Mouse (Mus musculus) spleen, postnatal 10 days (tissue): ENCODE data around the gene Padi2.

Source experiments
- DNase-seq, 2 experiments: peaks; one replicate each; pipeline ENCODE4 v3.0.0; 2021 to 2022; ENCODE audit warnings: low spot score in 2 of 2

The Padi2 gene

DNA sequence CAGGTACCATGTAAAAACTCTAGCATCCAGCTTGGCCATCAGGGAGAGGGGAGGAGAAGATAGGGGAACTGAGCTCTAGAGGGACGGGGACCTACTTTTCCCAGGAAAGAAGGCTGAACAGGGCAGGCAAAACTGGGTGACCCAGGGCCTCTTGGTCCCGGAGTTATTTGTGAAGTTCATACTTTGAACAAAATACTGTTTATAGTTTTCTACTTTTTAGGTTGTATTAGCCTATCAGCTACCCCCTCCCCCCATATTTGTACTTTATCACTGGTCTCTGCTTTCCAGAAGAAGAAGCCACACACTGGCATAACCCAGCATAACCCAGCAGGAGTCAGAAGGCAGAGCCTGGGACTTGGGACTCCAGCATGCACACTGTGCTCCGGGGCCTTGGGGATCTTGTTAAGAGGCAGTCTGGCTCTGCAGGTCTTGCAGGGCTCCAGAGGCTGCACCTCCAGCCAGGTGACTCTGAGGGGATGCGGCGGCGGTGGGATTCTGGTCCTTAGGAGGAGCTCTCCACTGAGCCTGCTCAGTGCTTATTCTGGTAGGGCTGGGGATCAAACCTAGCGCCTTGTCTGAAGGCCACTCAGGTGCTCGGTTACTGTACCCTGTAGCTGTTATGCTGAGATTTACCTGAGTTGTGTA is 25.0 kb upstream of the Padi2 start:
- peak in 1 of 2 experiments; percentile 11 for DNase-seq

DNA sequence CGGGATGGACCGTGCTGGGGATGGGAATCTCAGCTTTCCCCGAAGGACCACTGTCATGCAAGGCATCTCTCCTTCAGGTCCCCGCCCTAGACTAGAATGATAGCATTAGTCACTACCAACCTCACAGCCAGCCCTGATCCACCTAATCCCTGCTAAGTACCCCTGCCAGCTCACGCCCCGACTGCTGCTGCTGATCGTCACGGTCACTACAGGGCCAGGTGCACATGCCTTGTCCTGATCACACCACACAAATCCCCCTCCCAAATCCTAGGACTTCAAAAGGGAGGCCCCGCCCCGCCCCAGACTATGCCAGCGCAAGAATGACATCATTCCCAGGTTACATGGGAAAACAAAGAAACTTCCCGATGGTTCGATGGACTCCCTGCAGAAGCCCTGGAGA is 24.4 kb upstream of the Padi2 start:
- DNase-seq: peak in 1 of 2 experiments; percentile 10

DNA sequence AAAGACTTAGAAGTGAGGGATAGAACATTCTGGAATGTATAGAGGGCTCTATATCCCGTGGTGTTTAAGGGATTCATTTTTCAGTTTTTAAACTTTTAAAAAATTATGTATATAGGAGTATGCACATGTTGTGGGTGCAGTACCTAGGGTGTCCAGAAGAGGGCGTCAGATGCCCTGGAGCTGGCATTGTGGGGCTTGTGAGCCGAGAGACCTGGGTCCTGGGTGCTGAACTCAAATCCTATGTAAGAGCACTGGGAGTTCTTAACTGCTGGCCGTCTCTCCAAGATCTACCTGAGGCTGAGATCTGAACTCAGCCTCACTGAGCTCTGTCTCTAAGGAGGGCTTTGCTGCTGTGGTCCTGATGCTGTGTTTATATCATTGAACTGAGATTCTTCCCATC is 23.8 kb upstream of the Padi2 start:
- DNase-seq: peak in 1 of 2 experiments; percentile 16

GRCm38 (mm10) chr4:140882981-140883380 is 23.2 kb upstream of the Padi2 start:
- no peak for DNase-seq

DNA sequence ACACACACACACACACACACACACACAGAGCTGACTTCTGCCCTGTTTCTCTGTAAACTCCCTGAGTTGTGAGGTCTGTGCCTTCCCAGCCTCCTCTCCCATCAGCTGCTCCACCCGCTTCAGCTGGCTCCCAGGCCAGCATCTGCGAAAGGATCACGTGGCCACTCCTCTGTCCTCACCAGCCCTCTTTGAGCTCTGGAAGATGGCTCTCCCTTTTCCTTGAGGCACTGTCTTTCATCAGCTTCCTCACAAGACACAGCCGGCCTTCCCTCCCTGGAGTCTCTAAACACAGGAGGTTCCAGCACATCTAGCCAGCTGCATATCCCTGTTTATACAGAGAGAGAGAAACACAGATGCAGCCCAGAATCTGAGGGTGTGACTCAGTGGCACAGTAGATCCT is 22.3 kb upstream of the Padi2 start:
- peak; percentile 2 to 9 for DNase-seq

DNA sequence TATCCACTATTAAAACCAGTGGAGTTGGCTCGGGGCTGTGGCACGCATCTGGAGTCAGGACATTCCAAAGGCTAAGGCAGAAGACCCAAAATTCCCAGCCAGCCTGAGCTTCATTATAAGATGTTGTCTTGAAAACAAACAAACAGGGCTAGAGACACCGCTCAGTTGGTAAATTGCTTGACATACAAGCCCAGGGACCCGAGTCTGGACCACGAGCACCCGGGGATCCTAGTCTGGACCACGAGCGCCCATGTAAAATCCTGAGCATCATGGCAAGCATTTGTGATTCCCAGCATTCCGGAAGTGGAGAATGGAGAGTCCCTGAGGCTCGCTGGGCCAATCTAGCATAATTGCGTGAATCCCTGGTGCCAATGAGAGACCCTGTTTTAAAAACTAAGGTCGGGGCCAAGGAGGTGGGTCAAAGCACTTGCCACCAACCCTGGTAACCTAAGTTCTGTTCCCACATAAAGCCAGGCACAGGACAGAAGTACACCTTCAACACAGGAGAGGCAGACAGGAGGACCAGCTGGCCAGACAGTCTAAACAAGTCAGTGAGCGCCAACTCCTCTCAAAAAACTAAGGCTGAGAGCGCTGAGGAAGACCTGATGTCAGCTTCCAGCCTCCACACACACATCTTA is 14.5 kb upstream of the Padi2 start:
- peak in 1 of 2 experiments; percentile 8 for DNase-seq

DNA sequence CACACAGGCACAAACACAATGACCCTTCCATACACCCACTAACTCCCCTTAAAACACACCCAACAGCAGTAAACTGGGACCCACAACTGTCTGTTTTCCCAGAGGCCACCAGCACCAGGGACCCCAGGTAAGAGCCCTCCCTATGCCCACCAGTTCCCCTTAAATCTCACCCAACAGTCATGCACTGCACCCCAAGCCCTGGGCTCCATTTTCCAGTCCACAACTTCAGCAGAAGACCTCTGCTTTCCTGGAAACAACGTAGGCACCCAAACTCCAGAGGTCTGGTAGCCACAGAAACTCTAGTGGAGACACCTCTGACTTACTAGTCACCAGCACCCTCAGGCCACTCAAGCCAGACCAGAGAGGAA is 14.0 kb upstream of the Padi2 start:
- peak in 1 of 2 experiments; percentile 4 for DNase-seq

DNA sequence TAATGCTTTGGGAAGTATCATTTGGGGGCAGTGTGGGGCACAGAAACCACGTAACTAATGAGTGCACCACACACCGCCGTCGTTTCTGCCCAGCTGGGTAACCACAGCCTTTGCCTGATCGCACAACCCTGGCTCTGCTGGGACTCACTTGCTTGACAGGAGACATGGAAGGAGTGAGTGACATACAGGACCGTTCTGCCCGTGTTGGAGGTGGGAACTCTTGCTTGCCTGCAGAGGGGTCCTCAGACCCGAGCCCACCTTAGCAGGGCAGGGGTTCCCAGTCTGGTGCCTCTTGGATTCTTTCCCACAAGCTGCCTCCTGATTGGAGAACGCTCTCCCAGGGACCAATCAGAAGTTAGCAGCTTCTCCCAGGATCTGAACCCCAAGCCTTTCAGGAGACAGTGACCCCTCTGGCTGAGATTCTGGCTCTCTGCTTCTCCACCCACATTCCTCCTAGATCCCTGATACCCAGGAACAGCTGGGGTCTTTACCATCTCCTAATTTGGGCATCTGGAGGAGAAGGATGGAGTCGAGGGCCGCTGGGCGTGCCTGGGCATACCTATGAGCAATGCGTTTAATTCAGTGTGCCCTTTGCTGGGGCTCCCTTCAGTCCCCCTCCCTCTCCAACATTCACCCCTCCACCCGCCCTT is 1.2 kb upstream of the Padi2 start:
- peak in 1 of 2 experiments; percentile 45 for DNase-seq

DNA sequence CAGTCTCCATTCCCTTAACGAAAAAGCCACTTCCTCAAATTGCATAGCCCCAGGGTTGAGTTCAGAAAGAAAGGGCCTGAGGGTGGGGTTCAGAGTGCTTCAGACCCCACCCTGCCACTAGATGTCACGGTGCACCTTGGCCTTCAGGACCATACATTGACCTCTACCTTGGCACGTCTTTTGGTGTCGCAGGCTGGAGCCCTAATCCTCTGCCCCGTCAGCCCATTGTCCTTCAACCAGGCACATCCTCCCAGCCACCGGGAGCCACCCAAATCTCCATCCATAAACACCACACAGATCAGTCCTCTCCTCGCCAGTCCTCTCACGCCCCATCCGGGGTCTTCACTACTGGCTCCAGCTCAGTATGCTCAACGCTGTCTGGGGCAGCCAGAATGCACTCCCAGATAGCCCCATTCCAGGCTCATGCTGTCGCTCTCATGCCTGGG is 695 bp upstream of the Padi2 start:
- DNase-seq: peak in 1 of 2 experiments; percentile 53

GRCm38 (mm10) chr4:140906827-140907280 is 710 bp downstream of the Padi2 start:
- no peak for DNase-seq

DNA sequence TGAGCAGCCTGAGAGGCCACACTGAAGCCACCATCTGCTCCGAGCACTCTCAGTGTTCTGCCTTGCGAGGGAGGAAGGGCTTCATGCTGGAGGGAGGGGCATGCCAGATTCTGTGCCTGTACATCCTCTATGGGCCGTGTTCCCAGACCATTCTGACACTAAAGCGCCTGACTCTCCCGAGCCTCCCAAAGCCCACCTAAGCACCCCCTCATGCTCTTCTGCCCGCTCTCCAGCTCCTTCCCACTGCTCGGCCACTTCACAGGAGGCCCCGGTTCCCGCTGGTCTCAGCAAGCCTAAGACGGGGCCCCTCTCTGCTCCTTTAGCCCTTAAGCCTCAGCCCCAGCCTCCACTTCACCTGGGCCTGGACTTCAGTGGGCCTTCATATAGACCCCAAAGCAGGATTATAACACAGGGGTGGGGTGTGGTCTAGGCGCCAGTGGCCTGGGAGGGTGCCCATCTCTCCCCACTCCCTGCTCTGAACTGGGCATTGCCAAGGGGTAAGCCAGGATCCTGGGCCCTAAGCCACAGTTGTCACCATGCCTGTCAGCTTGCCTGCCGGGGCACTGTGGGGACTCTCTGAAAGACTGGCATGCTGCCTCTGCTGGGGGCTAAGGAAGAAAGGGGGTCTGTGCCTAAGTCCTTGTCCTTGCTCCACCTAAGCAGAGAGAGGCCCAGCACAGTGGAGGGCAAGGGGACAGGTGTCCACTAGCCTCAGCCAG is 1.3 kb downstream of the Padi2 start:
- peak in 1 of 2 experiments; percentile 16 for DNase-seq

GRCm38 (mm10) chr4:140908627-140909026 is 2.5 kb downstream of the Padi2 start:
- peak in 1 of 2 experiments; percentile 12 for DNase-seq

- DNase-seq: peak in 1 of 2 experiments; percentile 10
Measured at GRCm38 (mm10) chr4:140909536-140909935, 3.4 kb downstream of the Padi2 start.

DNA sequence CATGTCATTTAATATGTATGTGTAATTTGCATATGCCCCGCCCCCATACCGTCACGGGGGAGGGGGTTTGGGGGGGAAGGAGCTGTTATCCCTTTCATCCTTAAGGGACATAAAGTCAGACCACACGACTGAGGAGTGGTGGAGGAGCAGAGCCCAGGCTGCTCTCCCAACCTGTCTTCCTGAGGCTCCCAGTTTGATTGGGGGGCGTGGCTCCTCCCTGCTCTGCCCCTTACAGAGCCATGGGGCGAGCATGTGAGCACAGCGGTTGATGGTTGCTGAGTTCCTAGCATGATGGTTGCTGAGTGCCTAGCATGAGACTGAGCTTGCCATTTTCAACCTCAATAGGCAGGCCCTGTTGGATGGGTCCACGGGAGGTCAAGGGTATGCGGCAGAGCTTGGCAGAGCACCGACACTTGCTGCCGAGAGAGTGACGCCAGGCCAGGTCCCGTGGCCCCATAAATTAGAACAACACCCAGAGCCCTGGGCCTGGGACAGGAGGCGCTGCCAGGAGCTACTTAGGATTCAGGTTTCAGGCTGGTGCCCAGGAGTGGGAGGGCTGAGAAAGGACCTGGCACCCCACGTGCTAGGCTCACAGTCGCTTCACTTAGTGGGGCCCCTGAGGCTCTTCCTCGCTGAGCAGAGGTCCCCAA is 4.6 kb downstream of the Padi2 start:
- peak in 1 of 2 experiments; percentile 12 for DNase-seq

DNA sequence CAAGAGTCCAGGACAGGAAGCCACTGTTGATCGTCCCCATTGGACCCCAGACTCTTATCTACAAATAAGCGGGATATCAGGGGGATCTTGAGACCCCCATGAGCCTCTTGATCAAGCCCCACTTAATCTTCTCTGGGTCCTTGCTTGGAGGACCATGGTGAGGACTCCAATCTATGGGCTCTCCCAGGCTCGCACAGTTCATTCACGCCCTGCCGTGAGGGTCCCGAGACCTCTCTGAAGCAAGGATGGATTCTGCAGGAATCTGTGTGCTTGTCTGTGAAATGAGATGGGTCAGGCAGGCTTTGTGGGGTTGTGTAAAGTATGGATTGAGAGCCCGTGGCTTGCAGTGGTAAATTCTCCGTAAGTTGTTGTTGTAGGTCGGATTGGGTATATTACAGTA is 5.3 kb downstream of the Padi2 start:
- peak in 1 of 2 experiments; percentile 6 for DNase-seq

- peak in 1 of 2 experiments; percentile 9 for DNase-seq
Measured at GRCm38 (mm10) chr4:140912271-140912833, 6.2 kb downstream of the Padi2 start.

GRCm38 (mm10) chr4:140913565-140913964 is 7.4 kb downstream of the Padi2 start:
- peak in 1 of 2 experiments; percentile 7 for DNase-seq

- DNase-seq: peak in 1 of 2 experiments; percentile 10
Measured at GRCm38 (mm10) chr4:140914731-140915131, 8.6 kb downstream of the Padi2 start.

DNA sequence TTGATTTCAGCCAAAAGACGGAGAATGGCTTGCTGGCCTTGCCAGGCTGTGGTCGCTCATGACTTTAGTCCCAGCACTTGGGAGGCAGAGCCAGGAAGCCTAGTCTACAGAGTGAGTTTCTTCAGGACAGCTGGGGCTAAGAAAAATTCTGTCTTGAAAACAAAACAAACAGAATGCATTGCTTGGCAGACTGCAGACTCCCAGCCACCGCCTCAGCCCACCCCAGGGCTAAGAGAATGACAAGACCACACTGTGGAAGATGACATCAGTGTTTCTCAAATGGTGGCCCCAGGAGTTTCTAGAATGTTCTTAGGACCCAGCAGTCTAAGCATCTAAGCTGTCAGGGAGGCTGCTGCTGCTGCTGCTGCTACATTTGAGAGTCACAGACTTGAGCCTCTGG is 9.1 kb downstream of the Padi2 start:
- peak in 1 of 2 experiments; percentile 9 for DNase-seq

GRCm38 (mm10) chr4:140916296-140916695 is 10.2 kb downstream of the Padi2 start:
- peak in 1 of 2 experiments; percentile 9 for DNase-seq

DNA sequence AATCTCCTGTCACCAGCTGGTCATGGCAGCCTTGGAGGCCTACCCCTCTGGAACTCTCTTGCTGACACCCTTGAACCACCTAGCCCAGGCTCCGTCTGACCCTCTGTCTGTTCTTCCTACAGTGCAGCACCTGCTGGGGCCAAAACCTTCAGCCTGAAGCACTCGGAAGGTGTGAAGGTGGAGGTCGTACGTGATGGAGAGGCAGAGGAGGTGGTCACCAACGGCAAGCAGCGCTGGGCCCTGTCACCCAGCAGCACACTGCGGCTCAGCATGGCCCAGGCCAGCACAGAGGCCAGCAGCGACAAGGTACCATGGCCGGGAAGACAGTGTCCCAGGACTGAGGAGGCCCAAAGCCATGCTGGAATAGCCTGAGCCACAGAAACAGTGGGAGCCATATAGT is 11.3 kb downstream of the Padi2 start:
- peak in 1 of 2 experiments; percentile 8 for DNase-seq
